Mouse (Mus musculus) heart, adult 11 months (tissue): ENCODE measurements at regions not wholly inside any gene's neighbourhood (a gene's known extent, or its start where the extent isn't known, plus 50 kb on each side); places are given as distances from the start of the nearest gene placed in this dataset.
A peak's percentile ranks its signal among the peaks of the same experiment; 100 is the strongest.

Experiments
- DNase-seq: peaks from one replicate; pipeline ENCODE4 v3.0.0; 2022

GRCm38 (mm10) chr13:38878718-38879669 lies 81.7 kb downstream of the Slc35b3 start:
- DNase-seq: peak; percentile 92

- DNase-seq: peak; percentile 18
Observed at GRCm38 (mm10) chr13:38875923-38876322, 84.8 kb downstream of the Slc35b3 start.

- no peak for DNase-seq
Observed at GRCm38 (mm10) chr13:38864002-38864401, 96.7 kb downstream of the Slc35b3 start.

GRCm38 (mm10) chr13:38855742-38856141 lies 104.9 kb downstream of the Slc35b3 start:
- DNase-seq: no peak

GRCm38 (mm10) chr13:38854986-38855385 lies 105.7 kb downstream of the Slc35b3 start:
- DNase-seq: no peak

GRCm38 (mm10) chr13:38852868-38853267 lies 107.8 kb downstream of the Slc35b3 start:
- DNase-seq: no peak

- no peak for DNase-seq
Observed at GRCm38 (mm10) chr13:38851820-38852219, 108.9 kb downstream of the Slc35b3 start.

- peak; percentile 30 for DNase-seq
Observed at GRCm38 (mm10) chr13:38838231-38838630, 122.4 kb downstream of the Slc35b3 start.

- DNase-seq: peak; percentile 51
Observed at GRCm38 (mm10) chr13:38825649-38826048, 135.0 kb downstream of the Slc35b3 start.

- peak; percentile 12 for DNase-seq
Observed at GRCm38 (mm10) chr13:38819526-38819925, 141.1 kb downstream of the Slc35b3 start.

GRCm38 (mm10) chr13:38818781-38819180 lies 141.9 kb downstream of the Slc35b3 start:
- no peak for DNase-seq

- DNase-seq: peak; percentile 76
Observed at GRCm38 (mm10) chr13:38816296-38816695, 144.4 kb downstream of the Slc35b3 start.

- peak; percentile 41 for DNase-seq
Observed at GRCm38 (mm10) chr13:38815002-38815707, 145.5 kb downstream of the Slc35b3 start.

GRCm38 (mm10) chr13:38798514-38798913 lies 139.7 kb upstream of the Eef1e1 start:
- DNase-seq: peak; percentile 82

- DNase-seq: no peak
Observed at GRCm38 (mm10) chr13:38793456-38793855, 134.6 kb upstream of the Eef1e1 start.

GRCm38 (mm10) chr13:38780630-38781010 lies 121.8 kb upstream of the Eef1e1 start:
- DNase-seq: no peak

GRCm38 (mm10) chr13:38779984-38780629 lies 121.2 kb upstream of the Eef1e1 start:
- DNase-seq: no peak

GRCm38 (mm10) chr13:38776546-38776945 lies 117.7 kb upstream of the Eef1e1 start:
- DNase-seq: no peak

- DNase-seq: peak; percentile 61
Observed at GRCm38 (mm10) chr13:38772996-38773395, 114.1 kb upstream of the Eef1e1 start.

- no peak for DNase-seq
Observed at GRCm38 (mm10) chr13:38766133-38766532, 107.3 kb upstream of the Eef1e1 start.

GRCm38 (mm10) chr13:38760261-38760660 lies 101.4 kb upstream of the Eef1e1 start:
- peak; percentile 67 for DNase-seq

- peak; percentile 36 for DNase-seq
Observed at GRCm38 (mm10) chr13:38756629-38757227, 97.9 kb upstream of the Eef1e1 start.

- no peak for DNase-seq
Observed at GRCm38 (mm10) chr13:38753722-38754121, 94.9 kb upstream of the Eef1e1 start.
